Mouse (Mus musculus) embryo, embryonic 11.5 days (tissue): ENCODE data around the gene Mfng.
A peak's percentile ranks its signal among the peaks of the same experiment; 100 is the strongest.

ENCODE experiments used
- DNase-seq: peaks from one replicate; pipeline ENCODE4 v3.0.0-alpha.2; 2012; ENCODE audit warnings: low read depth, low spot score

The Mfng gene

GRCm38 (mm10) chr15:78787287-78787856 is 14.1 kb upstream of the Mfng start:
- no peak for DNase-seq

- no peak for DNase-seq
Measured at GRCm38 (mm10) chr15:78786411-78786818, 13.1 kb upstream of the Mfng start.

GRCm38 (mm10) chr15:78785961-78786360 is 12.7 kb upstream of the Mfng start:
- DNase-seq = no peak

- DNase-seq = no peak
Measured at GRCm38 (mm10) chr15:78785258-78785657, 12.0 kb upstream of the Mfng start.

- no peak for DNase-seq
Measured at GRCm38 (mm10) chr15:78784520-78784919, 11.2 kb upstream of the Mfng start.

- no peak for DNase-seq
Measured at GRCm38 (mm10) chr15:78782348-78783103, 9.3 kb upstream of the Mfng start.

- no peak for DNase-seq
Measured at GRCm38 (mm10) chr15:78780908-78781307, 7.6 kb upstream of the Mfng start.

GRCm38 (mm10) chr15:78780359-78780758 is 7.1 kb upstream of the Mfng start:
- DNase-seq = no peak

GRCm38 (mm10) chr15:78779690-78780089 is 6.4 kb upstream of the Mfng start:
- DNase-seq = no peak

GRCm38 (mm10) chr15:78779253-78779652 is 6.0 kb upstream of the Mfng start:
- DNase-seq = no peak

- peak; percentile 75 for DNase-seq
Measured at GRCm38 (mm10) chr15:78778077-78778870, 5.0 kb upstream of the Mfng start.

GRCm38 (mm10) chr15:78772856-78773255 is 419 bp downstream of the Mfng start:
- no peak for DNase-seq

GRCm38 (mm10) chr15:78772368-78772763 is 909 bp downstream of the Mfng start:
- DNase-seq = no peak

- DNase-seq = no peak
Measured at GRCm38 (mm10) chr15:78771531-78772367, 1.5 kb downstream of the Mfng start.

GRCm38 (mm10) chr15:78770983-78771355 is 2.3 kb downstream of the Mfng start:
- peak; percentile 38 for DNase-seq

- no peak for DNase-seq
Measured at GRCm38 (mm10) chr15:78770234-78770982, 2.9 kb downstream of the Mfng start.

- no peak for DNase-seq
Measured at GRCm38 (mm10) chr15:78769064-78769463, 4.2 kb downstream of the Mfng start.

GRCm38 (mm10) chr15:78763704-78764103 is 9.6 kb downstream of the Mfng start:
- no peak for DNase-seq

- DNase-seq = no peak
Measured at GRCm38 (mm10) chr15:78763210-78763609, 10.1 kb downstream of the Mfng start.

GRCm38 (mm10) chr15:78761112-78761511 is 12.2 kb downstream of the Mfng start:
- no peak for DNase-seq

GRCm38 (mm10) chr15:78758132-78758531 is 15.1 kb downstream of the Mfng start:
- no peak for DNase-seq
